Mouse (Mus musculus) small intestine, adult 2 months (tissue): ENCODE measurements around the gene Fzr1. TPM values are rescaled to one million over a fixed set of nuclear protein-coding genes. Genes with fewer than 3 reads are reported as not detected.

ENCODE experiments used
- H3K27ac ChIP-seq: fragments of 200-500 bp; 2 replicates; pipeline ENCODE4 v1.5.1; 2012; ENCODE audit warnings: low read depth, low read length, control low read depth, inconsistent platforms; ENCODE audit not compliant: insufficient read depth
- H3K27me3 ChIP-seq: fragments of 200-500 bp; 2 replicates; pipeline ENCODE4 v1.6.1; 2012; ENCODE audit warnings: mild to moderate bottlenecking, moderate library complexity, low read length, inconsistent platforms; ENCODE audit not compliant: control insufficient read depth, insufficient read depth
- H3K36me3 ChIP-seq: fragments of 200-500 bp; 2 replicates; pipeline ENCODE4 v1.6.1; 2012; ENCODE audit warnings: mild to moderate bottlenecking, low read length, control low read depth, inconsistent platforms; ENCODE audit not compliant: control insufficient read depth, insufficient read depth
- H3K4me1 ChIP-seq: fragments of 200-500 bp; 2 replicates; pipeline ENCODE4 v1.6.1; 2012; ENCODE audit warnings: low read length, inconsistent platforms, mixed read lengths; ENCODE audit not compliant: control insufficient read depth, insufficient read depth, insufficient read length
- H3K4me3 ChIP-seq: fragments of 200-500 bp; 2 replicates; pipeline ENCODE4 v1.5.1; 2012; ENCODE audit warnings: low read depth, mild to moderate bottlenecking, control low read depth, inconsistent platforms, low read length, moderate library complexity
- CTCF ChIP-seq: fragments of 200-500 bp; IDR thresholded peaks from 2 replicates; pipeline ENCODE4 v1.5.1; 2012; ENCODE audit warnings: low read depth, mild to moderate bottlenecking, control low read depth, inconsistent platforms, low read length, moderate library complexity, mixed read lengths; ENCODE audit not compliant: insufficient replicate concordance, insufficient read length; ENCODE audit errors: extremely low read depth
- POLR2A ChIP-seq: fragments of 200-500 bp; IDR thresholded peaks from 2 replicates; pipeline ENCODE4 v1.6.1; 2012; ENCODE audit warnings: low read depth, mild to moderate bottlenecking, control low read depth, inconsistent platforms, low read length, moderate library complexity
- WGBS: fragments of 180-500 bp; shearing (Covaris S2); methylation state at CpG from one replicate; pipeline ENCODE4 v1.1.7; 2018; 5-methylcytosine and 5-hydroxymethylcytosine counted together
- polyA plus RNA-seq: library from polyadenylated mRNA; depleted of rRNA; stranded (reverse); fragments of >200 nt; gene quantifications from 2 replicates; pipeline ENCODE4 v1.2.3, GENCODE M21; 2012

The Fzr1 gene
- polyA plus RNA-seq, 1 experiment, result 132 TPM

GRCm38 (mm10) chr10:81344421-81345161, 33.7 kb downstream of the Fzr1 start:
- H3K27me3 ChIP-seq, result peaks cover 16% of the 10 kb centered on the region
- WGBS, result 23% methylated on average over 8 of the region's 8 CpGs
- H3K36me3 ChIP-seq, result peaks cover 9% of the 10 kb centered on the region
- no peak overlapping the region for H3K4me3 ChIP-seq
- peaks cover 36% of the 10 kb centered on the region for H3K4me1 ChIP-seq
- TF ChIP-seq POLR2A (no peak), CTCF (no peak)
- H3K27ac ChIP-seq, result no peak overlapping the region

GRCm38 (mm10) chr10:81342686-81343505, 35.4 kb downstream of the Fzr1 start, which contains the start of gene Gipc3:
TSS of gene Gipc3 (minus strand) at chr10:81343266.
- WGBS, result 5% methylated on average over 64 of the region's 67 CpGs
- peaks cover 5% of the 10 kb centered on the region; the same call in 1 of the 2 replicates for H3K36me3 ChIP-seq
- H3K4me3 ChIP-seq, result peak within 1 kb of the TSS; percentile 62
- peaks cover 16% of the 10 kb centered on the region for H3K27me3 ChIP-seq
- peaks cover 27% of the 10 kb centered on the region for H3K4me1 ChIP-seq
- no peak within 1 kb of the TSS for H3K27ac ChIP-seq
- TF ChIP-seq POLR2A (no peak), CTCF (no peak)

GRCm38 (mm10) chr10:81341333-81341949, 36.9 kb downstream of the Fzr1 start:
- 32% methylated on average over 16 of the region's 16 CpGs for WGBS
- H3K4me3 ChIP-seq, result no peak overlapping the region
- H3K27ac ChIP-seq, result no peak overlapping the region
- H3K27me3 ChIP-seq, result peaks cover 16% of the 10 kb centered on the region
- TF ChIP-seq CTCF (peak; percentile 73), POLR2A (no peak)
- no peaks in the 10 kb centered on the region for H3K36me3 ChIP-seq
- peaks cover 17% of the 10 kb centered on the region for H3K4me1 ChIP-seq

- WGBS, result 39% methylated on average over 17 of the region's 17 CpGs
Observed at GRCm38 (mm10) chr10:81340551-81341332, 37.6 kb downstream of the Fzr1 start.

GRCm38 (mm10) chr10:81336558-81336957, 41.8 kb downstream of the Fzr1 start:
- Histone ChIP-seq H3K4me3 (no peak overlapping the region), H3K27me3 (peaks cover 11% of the 10 kb centered on the region), H3K36me3 (no peaks in the 10 kb centered on the region), H3K4me1 (peaks cover 6% of the 10 kb centered on the region), H3K27ac (no peak overlapping the region)
- TF ChIP-seq CTCF, result no peak
- TF ChIP-seq POLR2A, result no peak
- 92% methylated on average over 4 of the region's 4 CpGs for WGBS

More at GRCm38 (mm10) chr10:81340551-81341332, 37.6 kb downstream of the Fzr1 start:
- Histone ChIP-seq H3K4me3 (no peak overlapping the region), H3K27ac (no peak overlapping the region), H3K27me3 (peaks cover 16% of the 10 kb centered on the region), H3K4me1 (peaks cover 12% of the 10 kb centered on the region; the same call in 1 of the 2 replicates), H3K36me3 (no peaks in the 10 kb centered on the region)
- TF ChIP-seq CTCF, result no peak
- no peak for TF ChIP-seq POLR2A
